Mouse (Mus musculus): ENCODE measurements around the gene Lypd5. TPM values are rescaled to one million over a fixed set of nuclear protein-coding genes. Genes with fewer than 3 reads are reported as not detected.
"Not testable (repeated sequence)": the region's sequence is repeated elsewhere in the genome, so short reads cannot be mapped to it uniquely, and the experiment has no call there.

Gene Lypd5
- polyA plus RNA-seq, 1 experiment from 2014 or later: not detected

DNA sequence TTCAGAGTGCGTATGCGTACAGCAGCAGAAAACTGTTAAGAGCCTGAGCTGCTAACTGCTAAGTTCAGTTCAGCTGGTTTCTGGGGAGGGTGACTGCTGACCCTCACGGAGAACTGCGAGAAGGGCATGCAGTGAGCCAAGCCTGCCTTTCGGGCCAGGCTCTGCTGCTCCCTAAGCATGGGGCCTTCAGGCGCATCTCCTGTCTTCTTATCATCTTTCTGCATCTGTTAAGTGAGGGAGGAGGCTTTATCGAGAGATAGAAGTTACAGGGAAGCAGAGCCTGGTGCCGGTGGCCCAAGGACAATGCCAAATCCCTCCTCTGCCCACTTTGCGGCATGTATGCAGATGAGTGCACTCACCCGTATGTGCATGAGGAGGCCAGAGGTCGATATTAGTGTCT, 47.8 kb downstream of the Lypd5 start:
- H3K9me3 ChIP-seq (replicated peaks; ENCODE audit: control insufficient read depth, low read length): no peaks in the 10 kb centered on the region
- WGBS (ENCODE audit: insufficient replicate concordance): 27% methylated on average over 11 of the region's 11 CpGs
- H3K27ac ChIP-seq (ENCODE audit: low read length): peak overlapping the region; percentile 70
- peaks cover 59% of the 10 kb centered on the region for H3K4me1 ChIP-seq (ENCODE audit: control insufficient read depth, low read depth, low read length)
- peak; percentile 22 for ATAC-seq (ENCODE audit: low read depth)
- H3K4me3 ChIP-seq (ENCODE audit: low read depth, low read length): peak overlapping the region; percentile 33
- H3K27me3 ChIP-seq (ENCODE audit: control insufficient read depth, insufficient read depth, low read depth, low read length): no peaks in the 10 kb centered on the region
- H3K36me3 ChIP-seq (ENCODE audit: control insufficient read depth, insufficient read depth): no peaks in the 10 kb centered on the region
- H3K4me2 ChIP-seq (ENCODE audit: low read depth, low read length): peak overlapping the region; percentile 52
- peak overlapping the region; percentile 9 for H3K9ac ChIP-seq (ENCODE audit: low read depth, low read length)

DNA sequence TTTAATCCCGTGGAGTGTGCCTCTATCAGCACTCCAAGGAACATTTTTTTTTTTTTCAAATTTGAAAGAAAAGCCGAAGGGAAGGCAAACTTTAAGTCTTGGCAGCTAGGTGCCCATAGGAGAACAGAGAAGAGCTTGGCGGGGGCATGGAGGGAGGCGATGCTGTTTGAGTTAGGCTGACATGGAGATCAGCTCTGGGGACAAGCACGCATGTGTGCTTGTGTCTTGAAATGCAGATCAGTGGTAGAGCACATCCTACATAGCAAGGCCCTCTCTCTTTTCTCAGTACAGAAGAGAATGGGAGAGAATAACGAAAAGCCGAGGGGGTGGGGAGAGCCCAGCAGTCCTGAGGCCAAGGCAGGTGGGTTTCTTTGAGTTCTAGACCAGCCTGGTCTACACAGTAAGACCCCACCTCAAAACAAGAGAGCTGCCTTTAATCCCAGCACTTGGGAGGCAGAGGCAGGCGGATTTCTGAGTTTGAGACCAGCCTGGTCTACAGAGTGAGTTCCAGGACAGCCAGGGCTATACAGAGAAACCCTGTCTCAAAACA, 49.4 kb downstream of the Lypd5 start:
- Histone ChIP-seq H3K9me3 (replicated peaks; ENCODE audit: control insufficient read depth, low read length) (no peaks in the 10 kb centered on the region; the same call in 1 of the 2 replicates), H3K36me3 (ENCODE audit: control insufficient read depth, insufficient read depth) (peaks cover 9% of the 10 kb centered on the region; the same call in 1 of the 2 replicates), H3K27ac (ENCODE audit: low read length) (peak overlapping the region; percentile 100), H3K4me1 (ENCODE audit: control insufficient read depth, low read depth, low read length) (peaks cover 54% of the 10 kb centered on the region), H3K4me3 (ENCODE audit: low read depth, low read length) (peak overlapping the region; percentile 77), H3K27me3 (ENCODE audit: control insufficient read depth, insufficient read depth, low read depth, low read length) (no peaks in the 10 kb centered on the region), H3K4me2 (ENCODE audit: low read depth, low read length) (peak overlapping the region; percentile 87), H3K9ac (ENCODE audit: low read depth, low read length) (peak overlapping the region; percentile 83)
- WGBS (ENCODE audit: insufficient replicate concordance): 67% methylated on average over 8 of the region's 8 CpGs
- ATAC-seq (ENCODE audit: low read depth): no peak

DNA sequence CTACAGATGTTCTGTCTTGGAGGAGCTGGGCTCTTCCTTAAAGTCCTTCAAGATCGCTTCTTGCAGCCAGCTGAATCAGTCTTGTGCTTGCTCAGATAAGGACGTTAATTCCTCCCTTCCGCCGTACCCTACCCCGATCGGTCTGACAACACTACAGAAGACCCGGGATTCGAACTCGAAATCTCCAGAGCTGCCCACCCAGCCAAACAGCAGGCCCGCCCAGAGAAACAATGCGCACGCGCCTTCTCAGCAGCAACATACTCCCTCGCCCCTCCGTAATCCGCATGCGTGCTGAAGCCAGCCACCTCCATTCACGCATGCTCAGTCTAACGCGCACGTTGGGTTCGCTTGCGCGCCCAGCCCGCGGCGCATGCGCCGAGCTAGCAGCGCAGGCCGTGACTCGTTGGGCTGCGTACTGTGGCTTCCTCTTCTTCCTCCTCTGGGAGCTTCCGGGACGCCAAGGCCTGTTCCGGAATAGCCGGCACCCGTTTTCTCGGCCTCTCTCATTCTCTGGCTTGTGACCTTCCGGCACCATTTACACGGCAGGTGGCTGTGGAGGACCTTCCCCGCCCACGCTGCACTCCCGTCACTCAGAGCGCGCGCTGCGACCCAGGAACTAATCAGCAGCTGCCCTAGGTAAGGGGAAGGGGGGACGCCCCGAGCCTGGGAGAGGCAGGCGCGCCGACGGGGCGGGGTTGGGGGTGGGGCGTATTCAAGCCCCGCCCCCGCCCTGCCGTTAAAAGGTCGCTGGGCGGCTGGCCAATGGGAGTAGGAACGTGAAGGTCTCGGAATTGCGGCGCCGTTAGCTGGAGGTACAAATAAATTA, 50.5 kb downstream of the Lypd5 start, which contains the start of gene Smg9:
Gene Smg9, plus strand, starts transcription at position 364 of the 826 bp plus-strand sequence.
- Histone ChIP-seq H3K36me3 (ENCODE audit: control insufficient read depth, insufficient read depth) (peaks cover 11% of the 10 kb centered on the region; the same call in 1 of the 2 replicates), H3K27me3 (ENCODE audit: control insufficient read depth, insufficient read depth, low read depth, low read length) (no peaks in the 10 kb centered on the region), H3K9me3 (replicated peaks; ENCODE audit: control insufficient read depth, low read length) (no peaks in the 10 kb centered on the region; the same call in 1 of the 2 replicates), H3K27ac (ENCODE audit: low read length) (peak within 1 kb of the TSS; percentile 100), H3K9ac (ENCODE audit: low read depth, low read length) (peak within 1 kb of the TSS; percentile 83), H3K4me1 (ENCODE audit: control insufficient read depth, low read depth, low read length) (peaks cover 49% of the 10 kb centered on the region), H3K4me2 (ENCODE audit: low read depth, low read length) (peak within 1 kb of the TSS; percentile 87), H3K4me3 (ENCODE audit: low read depth, low read length) (peak within 1 kb of the TSS; percentile 77)
- peak; percentile 89 for ATAC-seq (ENCODE audit: low read depth)
- WGBS (ENCODE audit: insufficient replicate concordance): 1% methylated on average over 66 of the region's 66 CpGs

DNA sequence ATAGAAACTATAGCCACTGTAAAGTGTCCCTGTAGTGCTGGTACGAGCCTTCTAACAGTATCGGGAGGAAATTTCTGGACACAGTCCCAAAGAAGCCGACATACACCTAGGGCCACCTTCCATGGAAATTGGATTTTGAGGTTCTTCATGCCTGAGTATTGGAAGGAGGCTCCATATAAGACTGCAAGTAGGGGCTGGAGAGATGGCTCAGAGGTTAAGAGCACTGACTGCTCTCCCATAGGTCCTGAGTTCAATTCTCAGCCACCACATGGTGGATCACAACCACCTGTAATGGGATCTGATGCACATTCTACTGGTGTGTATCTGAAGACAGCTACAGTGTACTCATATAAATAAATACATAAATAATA, 51.1 kb downstream of the Lypd5 start:
- H3K4me2 ChIP-seq (ENCODE audit: low read depth, low read length): peak overlapping the region; percentile 87
- H3K36me3 ChIP-seq (ENCODE audit: control insufficient read depth, insufficient read depth): peaks cover 14% of the 10 kb centered on the region
- peak overlapping the region; percentile 77 for H3K4me3 ChIP-seq (ENCODE audit: low read depth, low read length)
- WGBS (ENCODE audit: insufficient replicate concordance): 5% methylated on average over 3 of the region's 3 CpGs
- peak overlapping the region; percentile 100 for H3K27ac ChIP-seq (ENCODE audit: low read length)
- no peaks in the 10 kb centered on the region for H3K27me3 ChIP-seq (ENCODE audit: control insufficient read depth, insufficient read depth, low read depth, low read length)
- ATAC-seq (ENCODE audit: low read depth): no peak
- peak overlapping the region; percentile 83 for H3K9ac ChIP-seq (ENCODE audit: low read depth, low read length)
- H3K9me3 ChIP-seq (replicated peaks; ENCODE audit: control insufficient read depth, low read length): no peaks in the 10 kb centered on the region; the same call in 1 of the 2 replicates
- H3K4me1 ChIP-seq (ENCODE audit: control insufficient read depth, low read depth, low read length): peaks cover 43% of the 10 kb centered on the region

DNA sequence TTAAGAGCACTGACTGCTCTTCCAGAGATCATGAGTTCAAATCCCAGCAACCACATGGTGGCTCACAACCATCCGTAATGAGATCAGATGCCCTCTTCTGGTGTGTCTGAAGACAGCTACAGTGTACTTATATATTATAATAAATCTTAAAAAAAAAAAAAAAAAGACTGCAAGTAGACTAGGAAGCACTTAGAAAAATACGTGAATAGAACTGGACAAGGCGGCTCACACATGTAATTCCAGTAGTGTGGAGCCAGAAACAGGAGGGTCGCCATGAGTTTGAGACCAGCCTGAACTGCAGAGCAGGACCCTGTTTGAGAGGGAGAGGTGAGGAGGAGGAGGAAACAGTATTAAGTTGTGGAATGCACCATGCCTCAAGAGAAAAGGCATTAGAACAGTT, 51.5 kb downstream of the Lypd5 start:
- H3K27ac ChIP-seq (ENCODE audit: low read length); ATAC-seq (ENCODE audit: low read depth); H3K27me3 ChIP-seq (ENCODE audit: control insufficient read depth, insufficient read depth, low read depth, low read length); H3K9me3 ChIP-seq (replicated peaks; ENCODE audit: control insufficient read depth, low read length): not testable (repeated sequence)
- Histone ChIP-seq H3K4me1 (ENCODE audit: control insufficient read depth, low read depth, low read length) (peaks cover 39% of the 10 kb centered on the region), H3K4me2 (ENCODE audit: low read depth, low read length) (peak overlapping the region; percentile 87), H3K36me3 (ENCODE audit: control insufficient read depth, insufficient read depth) (peaks cover 18% of the 10 kb centered on the region), H3K4me3 (ENCODE audit: low read depth, low read length) (peak overlapping the region; percentile 77), H3K9ac (ENCODE audit: low read depth, low read length) (peak overlapping the region; percentile 83)
- 66% methylated on average over 4 of the region's 4 CpGs for WGBS (ENCODE audit: insufficient replicate concordance)

DNA sequence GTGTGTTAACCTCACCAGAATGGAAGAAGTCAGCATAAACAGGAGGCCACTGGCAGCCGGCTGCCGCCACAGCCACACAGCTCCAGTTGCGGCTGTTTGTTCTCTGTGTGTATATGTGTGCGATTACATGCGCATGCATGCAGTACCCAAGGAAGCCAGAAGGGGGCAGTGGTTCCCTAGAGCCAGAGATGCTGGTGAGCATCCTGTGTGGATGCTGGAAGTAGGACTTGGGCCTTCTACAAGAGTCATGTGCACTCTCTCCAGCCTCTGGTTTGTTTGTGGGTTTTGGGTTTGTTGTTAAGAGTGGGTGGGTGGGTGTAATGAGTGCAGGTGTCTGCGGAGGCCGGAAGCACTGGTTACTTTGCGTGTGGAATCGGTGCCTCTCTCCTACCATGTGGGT, 53.9 kb downstream of the Lypd5 start:
- Histone ChIP-seq H3K36me3 (ENCODE audit: control insufficient read depth, insufficient read depth) (peaks cover 26% of the 10 kb centered on the region), H3K9me3 (replicated peaks; ENCODE audit: control insufficient read depth, low read length) (no peaks in the 10 kb centered on the region; the same call in 1 of the 2 replicates), H3K9ac (ENCODE audit: low read depth, low read length) (no peak overlapping the region), H3K27me3 (ENCODE audit: control insufficient read depth, insufficient read depth, low read depth, low read length) (no peaks in the 10 kb centered on the region), H3K4me3 (ENCODE audit: low read depth, low read length) (no peak overlapping the region), H3K27ac (ENCODE audit: low read length) (no peak overlapping the region), H3K4me2 (ENCODE audit: low read depth, low read length) (no peak overlapping the region), H3K4me1 (ENCODE audit: control insufficient read depth, low read depth, low read length) (peaks cover 24% of the 10 kb centered on the region)
- WGBS (ENCODE audit: insufficient replicate concordance): 95% methylated on average over 9 of the region's 9 CpGs
- ATAC-seq (ENCODE audit: low read depth): no peak

Small RNA genes lying within 50 kb of the gene (microRNA-seq; reads per million reads assigned to microRNA genes)
- not detected for gene Gm27592

Other genes with a start within 250 kb of the Lypd5 start
- 0.57 and 0.58 TPM in 2 replicates for gene Zfp112, start 236.9 kb upstream of the Lypd5 start, polyA plus RNA-seq (2015; fragmentation: Nextera tagmentation; extraction: Ambion mirVana)
- 3.0 and 3.3 TPM in 2 replicates for gene Zfp235, start 215.0 kb upstream of the Lypd5 start, polyA plus RNA-seq (2015; fragmentation: Nextera tagmentation; extraction: Ambion mirVana)
- 0.44 TPM in 2 replicates for gene Zfp114, start 174.1 kb upstream of the Lypd5 start, polyA plus RNA-seq (2015; fragmentation: Nextera tagmentation; extraction: Ambion mirVana)
- 1.2 and 1.9 TPM in 2 replicates for gene Zfp111, start 137.8 kb upstream of the Lypd5 start, polyA plus RNA-seq (2015; fragmentation: Nextera tagmentation; extraction: Ambion mirVana)
- gene Zfp109, start 111.6 kb upstream of the Lypd5 start, polyA plus RNA-seq (2015; fragmentation: Nextera tagmentation; extraction: Ambion mirVana): 1.1 and 1.2 TPM in 2 replicates
- gene Zfp108, start 94.4 kb upstream of the Lypd5 start, polyA plus RNA-seq (2015; fragmentation: Nextera tagmentation; extraction: Ambion mirVana): 0.49 and 0.51 TPM in 2 replicates
- 1.1 and 1.3 TPM in 2 replicates for gene Zfp93, start 78.8 kb upstream of the Lypd5 start, polyA plus RNA-seq (2015; fragmentation: Nextera tagmentation; extraction: Ambion mirVana)
- gene Zfp61, start 48.0 kb upstream of the Lypd5 start, polyA plus RNA-seq (2015; fragmentation: Nextera tagmentation; extraction: Ambion mirVana): 2.3 and 2.7 TPM in 2 replicates
- 1.8 and 2.3 TPM in 2 replicates for gene Zfp94, start 32.5 kb upstream of the Lypd5 start, polyA plus RNA-seq (2015; fragmentation: Nextera tagmentation; extraction: Ambion mirVana)
- not detected in 2 replicates for gene Tescl, start 15.3 kb upstream of the Lypd5 start, polyA plus RNA-seq (2015; fragmentation: Nextera tagmentation; extraction: Ambion mirVana)
- gene Kcnn4, start 21.1 kb downstream of the Lypd5 start, polyA plus RNA-seq (2015; fragmentation: Nextera tagmentation; extraction: Ambion mirVana): 91.9 and 93.4 TPM in 2 replicates
- gene Smg9, start 50.4 kb downstream of the Lypd5 start, polyA plus RNA-seq (2015; fragmentation: Nextera tagmentation; extraction: Ambion mirVana): 12.8 and 14.3 TPM in 2 replicates
- not detected in 2 replicates for gene Irgc1, start 103.1 kb downstream of the Lypd5 start, polyA plus RNA-seq (2015; fragmentation: Nextera tagmentation; extraction: Ambion mirVana)
- 5.9 and 6.6 TPM in 2 replicates for gene Plaur, start 113.3 kb downstream of the Lypd5 start, polyA plus RNA-seq (2015; fragmentation: Nextera tagmentation; extraction: Ambion mirVana)
- gene Cadm4, start 132.8 kb downstream of the Lypd5 start, polyA plus RNA-seq (2015; fragmentation: Nextera tagmentation; extraction: Ambion mirVana): 0.24 TPM in 1 of 2 replicates, not detected in the other
- 2.7 and 3.2 TPM in 2 replicates for gene Zfp428, start 157.8 kb downstream of the Lypd5 start, polyA plus RNA-seq (2015; fragmentation: Nextera tagmentation; extraction: Ambion mirVana)
- gene AC161166.1, start 163.3 kb downstream of the Lypd5 start, polyA plus RNA-seq (2015; fragmentation: Nextera tagmentation; extraction: Ambion mirVana): not detected in 2 replicates
- gene Irgq, start 181.5 kb downstream of the Lypd5 start, polyA plus RNA-seq (2015; fragmentation: Nextera tagmentation; extraction: Ambion mirVana): 1.1 and 1.3 TPM in 2 replicates
- not detected in 2 replicates for gene Pinlyp, start 196.9 kb downstream of the Lypd5 start, polyA plus RNA-seq (2015; fragmentation: Nextera tagmentation; extraction: Ambion mirVana)
- gene Xrcc1, start 197.1 kb downstream of the Lypd5 start, polyA plus RNA-seq (2015; fragmentation: Nextera tagmentation; extraction: Ambion mirVana): 35.4 and 40.8 TPM in 2 replicates
- 26.4 and 26.5 TPM in 2 replicates for gene Ethe1, start 238.3 kb downstream of the Lypd5 start, polyA plus RNA-seq (2015; fragmentation: Nextera tagmentation; extraction: Ambion mirVana)
- 0.25 and 0.30 TPM in 2 replicates for gene Zfp575, start 238.4 kb downstream of the Lypd5 start, polyA plus RNA-seq (2015; fragmentation: Nextera tagmentation; extraction: Ambion mirVana)